Comparison of ENCODE assay signal across 24 mouse cellular contexts in genomic region chr16:44779494-44779893, GRCm38 (mm10). TPM values are rescaled to one million over a fixed set of nuclear protein-coding genes. Genes with fewer than 3 reads are reported as not detected.
A peak's percentile ranks its signal among the peaks of the same experiment; 100 is the strongest.
DNase-seq lines count a peak whose midpoint lies in the region; ATAC-seq and TF ChIP-seq lines count a peak whose summit lies in the region.
"Had no signal": no experiment of that assay in that cellular context is flagged by ENCODE, and none has a peak within 500 bp of the region (broad histone marks: within the 10 kb centered on the region; RNA-seq: fewer than 3 reads in every experiment).

No protein-coding gene starts in this region.

- no peak for TF ChIP-seq CTCF in liver, embryonic 14.5 days (IDR thresholded peaks at IDR 0.05; ENCODE audit: low read depth)
- no peak for TF ChIP-seq CTCF in left cerebral cortex, adult 2 months (IDR thresholded peaks at IDR 0.05)

- peak overlapping the region; percentile 64 for H3K4me2 ChIP-seq in liver, embryonic 14.5 days (ENCODE audit: low read depth)
- H3K4me2 ChIP-seq: embryonic facial prominence, embryonic 12.5 days; forebrain, embryonic 12.5 days; hindbrain, embryonic 12.5 days had no signal

- no peak overlapping the region for H3K9ac ChIP-seq in liver, embryonic 14.5 days (replicated peaks)
- H3K9ac ChIP-seq: embryonic facial prominence, embryonic 12.5 days; forebrain, embryonic 12.5 days; hindbrain, embryonic 12.5 days had no signal

- WGBS in liver, embryonic 14.5 days (ENCODE audit: insufficient replicate concordance) = 32% methylated on average over 5 of the region's 5 CpGs
- WGBS in macrophage (ENCODE audit: missing documents) = 56% methylated on average over 3 of the region's 5 CpGs

- H3K27me3 ChIP-seq in megakaryocyte, embryonic 14.5 days (replicated peaks) = no peaks in the 10 kb centered on the region
- H3K27me3 ChIP-seq in liver, embryonic 14.5 days (ENCODE audit: control insufficient read depth, insufficient read depth, low read length) = no peaks in the 10 kb centered on the region
- H3K27me3 ChIP-seq: embryonic facial prominence, embryonic 12.5 days; forebrain, embryonic 12.5 days; hindbrain, embryonic 12.5 days had no signal

- H3K79me2 ChIP-seq in macrophage (ENCODE audit: inconsistent target) = peaks cover 89% of the 10 kb centered on the region

- intact Hi-C loops in left cerebral cortex, adult 2 months (cut with DNase I) = no loop called here

- H3K4me3 ChIP-seq in megakaryocyte, embryonic 14.5 days (replicated peaks) = peak overlapping the region; percentile 56
- H3K4me3 ChIP-seq in liver, embryonic 14.5 days (ENCODE audit: insufficient read depth in 1 of 2, low read depth in 2 of 2, low read length in 2 of 2) = no peak overlapping the region
- H3K4me3 ChIP-seq in macrophage (ENCODE audit: inconsistent target) = 0 out of 2 replicates have a peak overlapping the region, but pooled peaks have one; percentile 16
- no peak overlapping the region for H3K4me3 ChIP-seq in left cerebral cortex, adult 2 months
- H3K4me3 ChIP-seq: embryonic facial prominence, embryonic 12.5 days; forebrain, embryonic 12.5 days; heart, embryonic 10.5 days; hindbrain, embryonic 12.5 days had no signal

- H3K27ac ChIP-seq in liver, embryonic 14.5 days = no peak overlapping the region
- peak overlapping the region; percentile 97 for H3K27ac ChIP-seq in macrophage
- no peak overlapping the region for H3K27ac ChIP-seq in left cerebral cortex, adult 2 months
- H3K27ac ChIP-seq: embryonic facial prominence, embryonic 12.5 days; forebrain, embryonic 12.5 days; heart, embryonic 10.5 days; hindbrain, embryonic 12.5 days had no signal

- H3K36me3 ChIP-seq in megakaryocyte, embryonic 14.5 days (replicated peaks; ENCODE audit: low read length) = peaks cover 28% of the 10 kb centered on the region
- no peaks in the 10 kb centered on the region for H3K36me3 ChIP-seq in liver, embryonic 14.5 days (replicated peaks; ENCODE audit: control insufficient read depth, insufficient read depth, low read depth)
- H3K36me3 ChIP-seq in macrophage (ENCODE audit: inconsistent target) = no peaks in the 10 kb centered on the region
- H3K36me3 ChIP-seq: embryonic facial prominence, embryonic 12.5 days; forebrain, embryonic 12.5 days; heart, embryonic 10.5 days; hindbrain, embryonic 12.5 days had no signal

- no peak for TF ChIP-seq EP300 in liver, embryonic 14.5 days (IDR thresholded peaks at IDR 0.05; ENCODE audit: low read depth)

- no peak for ATAC-seq in megakaryocyte, adult 5-6 weeks (ENCODE audit: poor library complexity, severe bottlenecking)
- ATAC-seq in liver, embryonic 14.5 days (ENCODE audit: insufficient read depth) = peak; percentile 65; the same call in 1 of the 2 replicates
- ATAC-seq: forebrain, embryonic 16.5 days; hindbrain, embryonic 16.5 days had no signal

- DNase-seq in liver = peak; percentile 43
- DNase-seq in liver, embryonic 14.5 days (ENCODE audit: low read depth in 3 of 3, low spot score in 3 of 3) = no peak
- no peak for DNase-seq in retina, postnatal 1 day
- no peak for DNase-seq in adrenal gland, postnatal 4 days (ENCODE audit: low spot score in 2 of 2)
- no peak for DNase-seq in left cerebral cortex, adult 2 months (ENCODE audit: extremely low spot score in 1 of 2, low spot score in 2 of 2)
- DNase-seq: adrenal gland, adult 8-10 months; cerebellum, adult 2 months; cerebellum, postnatal 10 days; gastrocnemius, postnatal 10 days had no signal

- H3K9me3 ChIP-seq in megakaryocyte, embryonic 14.5 days = no peaks in the 10 kb centered on the region
- no peaks in the 10 kb centered on the region for H3K9me3 ChIP-seq in liver, embryonic 14.5 days (ENCODE audit: control insufficient read depth, low read length)
- H3K9me3 ChIP-seq: embryonic facial prominence, embryonic 12.5 days; forebrain, embryonic 12.5 days; heart, embryonic 10.5 days; hindbrain, embryonic 12.5 days had no signal

- peaks cover 40% of the 10 kb centered on the region for H3K4me1 ChIP-seq in megakaryocyte, embryonic 14.5 days
- peaks cover 7 to 10% of the 10 kb centered on the region in 2 experiments for H3K4me1 ChIP-seq in liver, embryonic 14.5 days (replicated peaks; ENCODE audit: control insufficient read depth in 2 of 2, insufficient read depth in 2 of 2, low read length in 1 of 2)
- H3K4me1 ChIP-seq: embryonic facial prominence, embryonic 12.5 days; forebrain, embryonic 12.5 days; heart, embryonic 10.5 days; hindbrain, embryonic 12.5 days had no signal

RNA-seq across cellular contexts. Expression of gene Cd200r1, which starts 14.0 kb away (rescaled TPM):
- polyA plus RNA-seq in megakaryocyte, embryonic 14.5 days (2012; ENCODE audit: insufficient read depth, low replicate concordance) = 4.1 TPM in 1 of 2 replicates, not detected in the other
- 29.0 and 36.0 TPM in 2 replicates for total RNA-seq in megakaryocyte, adult 5-6 weeks (2015)
- 16.3 and 18.5 TPM in 2 replicates for total RNA-seq in megakaryocyte, adult 5-6 weeks (2017)
- polyA plus RNA-seq in liver, embryonic 14.5 days (2012; rRNA removed) = 1.2 and 2.1 TPM in 2 replicates
- 3.1 and 3.4 TPM in 2 replicates for polyA plus RNA-seq in liver, embryonic 14.5 days (2014; fragmentation: Nextera tagmentation; extraction: Ambion mirVana)
- total RNA-seq in macrophage (2018; cell fraction: chromatin; rRNA removed) = 100 to 1,000 TPM in 9 of 26 experiments, 10 to 100 TPM in 16, 1 to 10 TPM in 1; 6.9 to 227 (median 68.2) TPM
- 100 to 1,000 TPM in 13 of 26 experiments, 10 to 100 TPM in 13; 44.5 to 152 (median 99.2) TPM for total RNA-seq in macrophage (2018; cell fraction: cytosol; rRNA removed)
- total RNA-seq in macrophage (2018; cell fraction: nucleus; rRNA removed) = 100 to 1,000 TPM in 14 of 26 experiments, 10 to 100 TPM in 12; 42.7 to 338 (median 106) TPM
- polyA plus RNA-seq in macrophage (2018) = 131 to 179 TPM (median 136 TPM) in 3 replicates
- under 1 TPM; 0.56 to 0.96 TPM for total RNA-seq in adrenal gland, postnatal 4 days (2021)
- total RNA-seq in left cerebral cortex, adult 2 months (2021) = 1 to 10 TPM; 1.0 to 1.1 TPM
- polyA plus RNA-seq: C2C12 had no signal

RNA-seq across cellular contexts. Expression of gene Cd200r4, which starts 32.0 kb away (rescaled TPM):
- polyA plus RNA-seq in megakaryocyte, embryonic 14.5 days (2012; ENCODE audit: insufficient read depth, low replicate concordance) = not detected in 2 replicates
- total RNA-seq in megakaryocyte, adult 5-6 weeks (2015) = 6.8 and 8.2 TPM in 2 replicates
- 4.3 and 5.5 TPM in 2 replicates for total RNA-seq in megakaryocyte, adult 5-6 weeks (2017)
- 0.25 and 0.50 TPM in 2 replicates for polyA plus RNA-seq in liver, embryonic 14.5 days (2012; rRNA removed)
- polyA plus RNA-seq in liver, embryonic 14.5 days (2014; fragmentation: Nextera tagmentation; extraction: Ambion mirVana) = 0.52 and 0.53 TPM in 2 replicates
- total RNA-seq in macrophage (2018; cell fraction: chromatin; rRNA removed) = 10 to 100 TPM in 24 of 26 experiments, 1 to 10 TPM in 2; 2.8 to 45.4 (median 29.6) TPM
- 100 to 1,000 TPM in 5 of 26 experiments, 10 to 100 TPM in 21; 44.1 to 143 (median 74.1) TPM for total RNA-seq in macrophage (2018; cell fraction: cytosol; rRNA removed)
- 100 to 1,000 TPM in 2 of 26 experiments, 10 to 100 TPM in 24; 21.2 to 110 (median 60.3) TPM for total RNA-seq in macrophage (2018; cell fraction: nucleus; rRNA removed)
- polyA plus RNA-seq in macrophage (2018) = 36.9 to 105 TPM (median 66.6 TPM) in 3 replicates
- not detected for total RNA-seq in adrenal gland, postnatal 4 days (2021)
- total RNA-seq in left cerebral cortex, adult 2 months (2021) = under 1 TPM; 0.23 to 0.32 TPM
- total RNA-seq: adrenal gland, postnatal 36 days; ES-E14; gastrocnemius, postnatal 10 days; heart, adult 18-20 months; heart, postnatal 10 days; heart, postnatal 4 days had no signal
- polyA plus RNA-seq: C2C12; embryonic facial prominence, embryonic 12.5 days; forebrain, embryonic 16.5 days; hindbrain, embryonic 12.5 days; hindbrain, embryonic 16.5 days had no signal

RNA-seq across cellular contexts. Expression of gene Gtpbp8, which starts 33.3 kb away (rescaled TPM):
- polyA plus RNA-seq in megakaryocyte, embryonic 14.5 days (2012; ENCODE audit: insufficient read depth, low replicate concordance) = 12.5 and 22.7 TPM in 2 replicates
- total RNA-seq in megakaryocyte, adult 5-6 weeks (2015) = 5.8 and 17.2 TPM in 2 replicates
- 11.1 and 13.2 TPM in 2 replicates for total RNA-seq in megakaryocyte, adult 5-6 weeks (2017)
- 2.6 and 4.1 TPM in 2 replicates for polyA plus RNA-seq in liver, embryonic 14.5 days (2012; rRNA removed)
- polyA plus RNA-seq in liver, embryonic 14.5 days (2014; fragmentation: Nextera tagmentation; extraction: Ambion mirVana) = 16.3 and 20.2 TPM in 2 replicates
- 10 to 100 TPM in 23 of 26 experiments, 1 to 10 TPM in 3; 6.4 to 59.2 (median 25.5) TPM for total RNA-seq in macrophage (2018; cell fraction: chromatin; rRNA removed)
- total RNA-seq in macrophage (2018; cell fraction: cytosol; rRNA removed) = 10 to 100 TPM; 13.9 to 34.7 (median 24.2) TPM
- 10 to 100 TPM; 11.5 to 61.5 (median 25.2) TPM for total RNA-seq in macrophage (2018; cell fraction: nucleus; rRNA removed)
- polyA plus RNA-seq in macrophage (2018) = 23.0 to 34.3 TPM (median 27.6 TPM) in 3 replicates
- 10 to 100 TPM; 23.1 to 23.7 TPM for total RNA-seq in adrenal gland, postnatal 4 days (2021)
- total RNA-seq in left cerebral cortex, adult 2 months (2021) = 10 to 100 TPM; 24.4 to 25.7 TPM

RNA-seq across cellular contexts. Expression of gene Nepro, which starts 55.4 kb away (rescaled TPM):
- polyA plus RNA-seq in megakaryocyte, embryonic 14.5 days (2012; ENCODE audit: insufficient read depth, low replicate concordance) = 0.81 and 1.7 TPM in 2 replicates
- 8.6 and 11.2 TPM in 2 replicates for total RNA-seq in megakaryocyte, adult 5-6 weeks (2015)
- total RNA-seq in megakaryocyte, adult 5-6 weeks (2017) = 13.4 and 15.1 TPM in 2 replicates
- 2.2 and 3.9 TPM in 2 replicates for polyA plus RNA-seq in liver, embryonic 14.5 days (2012; rRNA removed)
- 2.4 and 2.8 TPM in 2 replicates for polyA plus RNA-seq in liver, embryonic 14.5 days (2014; fragmentation: Nextera tagmentation; extraction: Ambion mirVana)
- 10 to 100 TPM; 11.7 to 28.5 (median 21.0) TPM for total RNA-seq in macrophage (2018; cell fraction: chromatin; rRNA removed)
- total RNA-seq in macrophage (2018; cell fraction: cytosol; rRNA removed) = 1 to 10 TPM; 3.7 to 8.9 (median 6.0) TPM
- 10 to 100 TPM in 25 of 26 experiments, 1 to 10 TPM in 1; 10.0 to 32.5 (median 15.5) TPM for total RNA-seq in macrophage (2018; cell fraction: nucleus; rRNA removed)
- 7.2 to 8.6 TPM (median 7.6 TPM) in 3 replicates for polyA plus RNA-seq in macrophage (2018)
- 10 to 100 TPM; 11.3 to 13.5 TPM for total RNA-seq in adrenal gland, postnatal 4 days (2021)
- total RNA-seq in left cerebral cortex, adult 2 months (2021) = 1 to 10 TPM; 4.8 to 5.0 TPM

Comparison
In these comparisons a context has a peak if more than half of its experiments do, and no peak if none do; other contexts are left out.
1. H3K4me3 ChIP-seq: peak in megakaryocyte, embryonic 14.5 days (single experiment) and macrophage (single experiment); none in liver, embryonic 14.5 days (0 of 2) and left cerebral cortex, adult 2 months (single experiment).
2. RNA of gene Cd200r1, which starts 14.0 kb away (total RNA-seq): 16.3 to 36.0 TPM in megakaryocyte, adult 5-6 weeks; 1.0 to 1.1 TPM in left cerebral cortex, adult 2 months and 0.56 to 0.96 TPM in adrenal gland, postnatal 4 days; every median in the first group is over 4 times any median in the second.
3. RNA of gene Cd200r4, which starts 32.0 kb away (total RNA-seq): 4.3 to 8.2 TPM in megakaryocyte, adult 5-6 weeks; 0.23 to 0.32 TPM in left cerebral cortex, adult 2 months and not detected in adrenal gland, postnatal 4 days; every median in the first group is over 4 times any median in the second.